Mouse (Mus musculus): Measurements from ENCODE around the gene Bbs9.

DNA sequence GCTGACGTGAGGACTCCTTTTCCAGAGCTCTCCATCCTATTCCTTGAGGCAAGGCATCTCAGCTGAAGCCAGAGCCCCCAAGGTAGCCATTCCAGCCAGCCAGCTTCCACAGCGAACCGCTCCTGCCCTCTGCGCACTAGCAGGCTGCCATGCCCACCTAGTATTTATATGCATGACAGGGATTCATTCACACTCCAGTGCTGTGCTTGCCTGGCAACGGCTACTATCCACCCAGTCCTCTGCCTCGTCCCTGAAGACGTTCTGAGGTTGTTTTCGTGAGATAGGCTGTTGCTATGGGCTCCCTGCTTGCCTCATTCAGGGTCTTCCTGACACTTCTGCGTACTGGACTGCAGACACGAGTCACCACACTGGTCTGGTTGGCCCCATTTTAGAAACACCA is 22.8 kb upstream of the Bbs9 start:
- no peak for TF ChIP-seq EP300 (IDR thresholded peaks at IDR 0.05)
- TF ChIP-seq CTCF (IDR thresholded peaks at IDR 0.05), result no peak
